Mouse (Mus musculus) cerebellum, adult 2 months (tissue): ENCODE results near the gene Hand2. TPM values are rescaled to one million over a fixed set of nuclear protein-coding genes. Genes with fewer than 3 reads are reported as not detected.
A peak's percentile ranks its signal among the peaks of the same experiment; 100 is the strongest.

Experiments
- DNase-seq, 2 experiments: peaks; one replicate each; pipeline ENCODE4 v3.0.0; 2021
- H3K27ac ChIP-seq: fragments of 200-500 bp; 2 replicates; pipeline ENCODE4 v1.5.1; 2012; ENCODE audit warnings: low read length, control low read depth, inconsistent platforms; ENCODE audit not compliant: insufficient read depth
- H3K27me3 ChIP-seq: fragments of 200-500 bp; 2 replicates; pipeline ENCODE4 v1.6.1; 2012; ENCODE audit warnings: inconsistent platforms, mild to moderate bottlenecking, low read length, moderate library complexity; ENCODE audit not compliant: control insufficient read depth, insufficient read depth
- H3K4me1 ChIP-seq: fragments of 200-500 bp; 2 replicates; pipeline ENCODE4 v1.6.1; 2011; ENCODE audit warnings: low read length; ENCODE audit not compliant: control insufficient read depth, insufficient read depth
- H3K4me3 ChIP-seq: fragments of 200-500 bp; replicated peaks from 2 replicates; pipeline ENCODE3; 2011; ENCODE audit warnings: mild to moderate bottlenecking, low read depth, low read length, control low read depth; ENCODE audit not compliant: insufficient read depth
- CTCF ChIP-seq: fragments of 200-500 bp; IDR thresholded peaks from 2 replicates; pipeline ENCODE4 v1.5.1; 2011; ENCODE audit warnings: low read depth, mild to moderate bottlenecking, control low read depth, low read length, moderate library complexity, borderline replicate concordance; ENCODE audit not compliant: insufficient read depth
- POLR2A ChIP-seq: fragments of 200-500 bp; IDR thresholded peaks from 2 replicates; pipeline ENCODE4 v1.6.1; 2011; ENCODE audit warnings: low read length, control low read depth, borderline replicate concordance; ENCODE audit not compliant: insufficient read depth
- WGBS: fragments of 180-500 bp; shearing (Covaris S2); methylation state at CpG from one replicate; pipeline ENCODE4 v1.1.7; 2018; 5-methylcytosine and 5-hydroxymethylcytosine counted together
- polyA plus RNA-seq: library from polyadenylated mRNA; depleted of rRNA; stranded (reverse); fragments of >200 nt; gene quantifications from 2 replicates; pipeline ENCODE4 v1.2.3, GENCODE M21; 2012

The Hand2 gene
- polyA plus RNA-seq, 1 experiment, result not detected

GRCm38 (mm10) chr8:57348251-57348650 lies 27.5 kb downstream of the Hand2 start:
- H3K27ac ChIP-seq, result no peak overlapping the region
- H3K27me3 ChIP-seq, result peaks cover 2% of the 10 kb centered on the region; the same call in 1 of the 2 replicates
- WGBS, result 8% methylated on average over 4 of the region's 4 CpGs
- no peak for DNase-seq
- TF ChIP-seq POLR2A, result no peak
- no peak for TF ChIP-seq CTCF
- no peak overlapping the region for H3K4me3 ChIP-seq
- no peaks in the 10 kb centered on the region for H3K4me1 ChIP-seq

GRCm38 (mm10) chr8:57348866-57349520 lies 28.2 kb downstream of the Hand2 start:
- Histone ChIP-seq H3K4me1 (no peaks in the 10 kb centered on the region), H3K27me3 (peaks cover 2% of the 10 kb centered on the region; the same call in 1 of the 2 replicates), H3K27ac (no peak overlapping the region), H3K4me3 (no peak overlapping the region)
- 2% methylated on average over 23 of the region's 23 CpGs for WGBS
- TF ChIP-seq POLR2A, result no peak
- no peak for TF ChIP-seq CTCF
- no peak for DNase-seq

- no peak for TF ChIP-seq POLR2A
- TF ChIP-seq CTCF, result no peak
- 36% methylated on average over 2 of the region's 2 CpGs for WGBS
- DNase-seq, result no peak
- Histone ChIP-seq H3K4me1 (no peaks in the 10 kb centered on the region), H3K27me3 (peaks cover 2% of the 10 kb centered on the region; the same call in 1 of the 2 replicates), H3K27ac (no peak overlapping the region), H3K4me3 (no peak overlapping the region)
Observed at GRCm38 (mm10) chr8:57351861-57352260, 31.1 kb downstream of the Hand2 start.

DNA sequence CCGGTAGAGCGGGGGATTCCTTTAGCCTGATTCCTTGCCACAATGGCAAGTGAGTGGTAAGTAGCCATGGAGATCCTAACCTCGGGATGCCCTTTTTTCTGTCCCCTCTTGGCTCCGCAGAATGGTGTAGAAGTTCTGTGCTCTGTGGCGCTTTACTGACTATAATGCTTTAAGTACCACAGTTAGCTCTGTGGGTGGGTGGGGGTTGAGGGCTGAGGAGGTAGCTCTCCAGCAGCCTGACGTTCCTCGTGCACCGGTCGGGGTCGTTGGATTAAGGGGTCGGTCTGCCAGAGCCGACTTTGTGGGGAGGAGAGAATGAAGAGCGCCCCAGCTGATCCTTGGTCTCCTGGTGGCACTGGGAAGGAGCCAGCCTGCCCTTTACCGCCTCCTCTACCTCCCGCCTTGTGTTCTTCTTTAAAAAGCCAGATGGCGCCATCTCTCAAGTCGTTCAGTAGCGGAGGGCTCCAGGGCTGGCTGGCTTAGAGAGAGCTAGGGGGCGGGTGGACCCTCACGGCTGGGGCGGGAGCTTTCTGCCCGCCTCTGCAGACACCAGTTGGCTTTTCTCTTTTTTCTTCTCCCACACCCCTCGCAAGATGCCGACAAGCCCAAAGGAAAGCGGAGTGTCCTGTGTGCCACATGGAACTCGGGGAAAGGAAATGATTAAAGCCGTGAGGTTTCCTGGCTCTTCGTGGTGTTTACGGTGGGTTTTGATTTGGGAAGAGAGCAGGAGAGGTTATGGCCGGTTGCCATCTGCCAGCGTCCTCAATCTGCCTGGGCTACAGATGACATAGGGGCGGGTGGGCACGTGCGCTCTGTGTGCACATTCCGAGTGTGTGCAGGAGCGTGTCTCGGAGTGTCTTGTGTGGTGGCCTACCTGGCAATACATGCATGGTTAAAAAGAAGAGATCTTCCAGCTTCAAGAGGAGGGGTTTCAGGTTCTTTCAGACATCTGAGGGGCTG lies 32.8 kb downstream of the Hand2 start:
- 4% methylated on average over 37 of the region's 37 CpGs for WGBS
- TF ChIP-seq CTCF (peak; percentile 35; the same call in 1 of the 2 replicates), POLR2A (no peak)
- Histone ChIP-seq H3K4me1 (no peaks in the 10 kb centered on the region), H3K27ac (no peak overlapping the region), H3K27me3 (peaks cover 2% of the 10 kb centered on the region; the same call in 1 of the 2 replicates), H3K4me3 (peak overlapping the region; percentile 25)
- no peak for DNase-seq

DNA sequence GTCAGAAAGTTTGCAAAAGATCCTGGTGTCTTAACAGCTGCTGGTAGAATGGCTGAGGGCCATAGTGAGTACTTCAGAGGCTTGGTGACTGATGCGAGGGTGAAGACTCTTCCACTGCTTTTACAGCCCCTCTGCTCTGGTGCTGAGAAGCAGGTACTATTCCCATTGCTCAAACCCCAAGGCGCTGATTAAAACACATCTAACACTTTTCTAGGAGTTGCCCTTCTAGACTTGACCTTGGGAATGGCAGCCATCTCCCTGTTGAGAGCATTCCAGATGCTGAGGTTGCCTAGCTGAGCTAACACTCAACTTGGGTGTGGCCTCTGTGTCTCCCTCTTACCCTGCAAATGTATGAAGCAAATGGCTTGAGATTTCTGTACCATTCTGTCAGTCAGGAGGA lies 34.1 kb downstream of the Hand2 start:
- TF ChIP-seq POLR2A (no peak), CTCF (no peak)
- H3K4me3 ChIP-seq, result no peak overlapping the region
- 92% methylated on average over 2 of the region's 2 CpGs for WGBS
- H3K27ac ChIP-seq, result no peak overlapping the region
- no peak for DNase-seq
- H3K27me3 ChIP-seq, result no peaks in the 10 kb centered on the region; the same call in 1 of the 2 replicates
- H3K4me1 ChIP-seq, result no peaks in the 10 kb centered on the region

DNA sequence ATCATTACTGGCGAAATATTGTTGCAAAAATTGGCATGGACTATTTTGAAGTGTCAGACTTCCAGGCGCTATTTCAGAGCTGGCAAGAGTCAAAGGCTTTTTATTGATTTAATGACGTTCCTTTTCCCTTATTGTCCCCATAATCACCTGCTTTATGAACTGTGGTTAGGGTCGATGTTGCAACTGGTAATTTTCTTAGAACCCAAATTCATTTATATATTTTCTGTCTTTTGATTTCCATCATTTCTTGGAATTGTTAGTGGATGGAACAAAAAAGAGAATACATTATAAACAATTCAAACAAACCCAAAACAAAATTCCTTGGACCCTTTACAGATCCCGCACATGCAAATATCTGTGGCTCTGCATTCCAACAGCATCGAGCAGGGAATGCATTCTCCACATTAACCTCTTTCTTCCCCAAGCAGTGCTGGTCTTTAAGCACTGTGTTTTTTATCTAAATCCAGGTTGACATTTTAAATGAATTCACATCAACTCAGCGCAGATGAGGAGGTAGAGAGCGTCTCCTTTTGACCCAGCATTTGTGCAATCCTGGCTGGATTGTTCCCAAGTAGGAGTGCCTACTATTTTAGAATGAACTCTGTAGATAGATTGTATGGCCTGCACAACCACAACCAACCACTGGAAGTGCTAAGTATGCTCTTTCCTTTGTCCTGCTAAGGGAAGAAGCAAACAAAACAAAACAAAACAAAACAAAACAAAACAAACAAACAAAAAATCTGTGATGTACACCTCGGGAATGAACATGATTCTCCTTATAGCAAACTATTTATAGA lies 35.9 kb downstream of the Hand2 start:
- 77% methylated on average over 9 of the region's 9 CpGs for WGBS
- H3K4me1 ChIP-seq, result no peaks in the 10 kb centered on the region
- no peak overlapping the region for H3K4me3 ChIP-seq

DNA sequence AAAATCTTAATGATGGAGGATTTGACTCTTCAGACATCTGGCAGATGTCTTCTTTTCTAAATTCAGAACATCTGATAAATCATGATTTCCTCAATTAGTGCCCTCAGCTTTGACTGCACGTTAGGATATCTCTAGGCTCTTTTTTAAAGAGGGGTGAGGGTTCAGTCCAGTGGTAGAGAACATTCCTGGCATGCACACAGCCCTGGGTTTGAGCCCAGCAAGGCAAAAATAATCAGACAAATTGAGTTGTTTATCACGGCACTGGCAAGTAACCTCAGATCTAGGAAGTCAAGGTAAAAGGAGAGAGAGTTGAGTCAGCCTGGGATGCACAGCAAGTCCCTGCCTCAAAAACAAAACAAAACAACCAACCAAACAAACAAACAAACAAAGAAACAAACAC lies 39.7 kb downstream of the Hand2 start:
- Histone ChIP-seq H3K4me1 (no peaks in the 10 kb centered on the region), H3K4me3 (no peak overlapping the region), H3K27me3 (no peaks in the 10 kb centered on the region; the same call in 1 of the 2 replicates), H3K27ac (no peak overlapping the region)
- WGBS, result 15% methylated on average over 2 of the region's 2 CpGs
- no peak for DNase-seq
- TF ChIP-seq CTCF (no peak), POLR2A (no peak)

More for the DNA sequence above, 35.9 kb downstream of the Hand2 start:
- no peaks in the 10 kb centered on the region; the same call in 1 of the 2 replicates for H3K27me3 ChIP-seq
- no peak for TF ChIP-seq POLR2A
- no peak for TF ChIP-seq CTCF
- no peak overlapping the region for H3K27ac ChIP-seq
- no peak for DNase-seq
